Mouse (Mus musculus) hindbrain, embryonic 11.5 days (tissue): Measurements from ENCODE around the gene Gpc3. TPM values are rescaled to one million over a fixed set of nuclear protein-coding genes. Genes with fewer than 3 reads are reported as not detected.
"Not testable (repeated sequence)": the region's sequence is repeated elsewhere in the genome, so short reads cannot be mapped to it uniquely, and the experiment has no call there.

ENCODE experiments used
- ATAC-seq: fragments of 200-750 bp; cut with Nextera tagmentation; 2 replicates; pipeline ENCODE4 v1.8.0; 2017; ENCODE audit warnings: mild to moderate bottlenecking, moderate TSS enrichment, moderate library complexity; ENCODE audit not compliant: low FRiP score
- DNase-seq: peaks from one replicate; pipeline ENCODE4 v3.0.0-alpha.2; 2015; ENCODE audit warnings: low spot score
- H3K27ac ChIP-seq: fragments of 300-500 bp; sonication (generic); 2 replicates; pipeline ENCODE4 v1.5.1; 2014; ENCODE audit warnings: mild to moderate bottlenecking, low read depth, low read length
- H3K27me3 ChIP-seq: fragments of 300-500 bp; sonication (generic); 2 replicates; pipeline ENCODE4 v1.6.1; 2014; ENCODE audit warnings: mild to moderate bottlenecking, low read length, moderate library complexity, mixed read lengths; ENCODE audit not compliant: control insufficient read depth, insufficient read depth
- H3K36me3 ChIP-seq: fragments of 300-500 bp; sonication (generic); 2 replicates; pipeline ENCODE4 v1.6.1; 2014; ENCODE audit warnings: mild to moderate bottlenecking, low read length, moderate library complexity, mixed read lengths; ENCODE audit not compliant: control insufficient read depth, insufficient read depth
- H3K4me1 ChIP-seq: fragments of 300-500 bp; sonication (generic); replicated peaks from 2 replicates; pipeline ENCODE4 v1.6.1; 2014; ENCODE audit warnings: low read length, mixed read lengths; ENCODE audit not compliant: control insufficient read depth, insufficient read depth
- H3K4me2 ChIP-seq: fragments of 300-500 bp; sonication (generic); replicated peaks from 2 replicates; pipeline ENCODE4 v1.6.1; 2014; ENCODE audit warnings: mild to moderate bottlenecking, low read depth, low read length
- H3K4me3 ChIP-seq: fragments of 300-500 bp; sonication (generic); 2 replicates; pipeline ENCODE4 v1.5.1; 2014; ENCODE audit warnings: low read depth, low read length
- H3K9ac ChIP-seq: fragments of 300-500 bp; sonication (generic); 2 replicates; pipeline ENCODE4 v1.6.1; 2014; ENCODE audit warnings: low read depth, low read length
- H3K9me3 ChIP-seq: fragments of 300-500 bp; sonication (generic); 2 replicates; pipeline ENCODE4 v1.6.1; 2016; ENCODE audit warnings: low read length; ENCODE audit not compliant: control insufficient read depth
- WGBS: fragments of 180-500 bp; shearing (Covaris S2); extraction: QIAGEN DNeasy Blood & Tissue Kit; methylation state at CpG from one replicate; pipeline ENCODE4 v1.1.7; 2014; 5-methylcytosine and 5-hydroxymethylcytosine counted together
- polyA plus RNA-seq: library from polyadenylated mRNA; unstranded; fragments of >200 nt; fragmentation: Nextera tagmentation; extraction: Ambion mirVana; gene quantifications from 2 replicates; pipeline ENCODE4 v1.2.1, GENCODE M21; 2014

Gene Gpc3
- polyA plus RNA-seq, 1 experiment from 2014 or later = 338 TPM

GRCm38 (mm10) chrX:52366826-52367225 is 246.9 kb downstream of the Gpc3 start:
- Histone ChIP-seq H3K36me3 (no peaks in the 10 kb centered on the region), H3K27me3 (no peaks in the 10 kb centered on the region), H3K27ac (no peak overlapping the region), H3K9me3 (no peaks in the 10 kb centered on the region), H3K4me1 (no peaks in the 10 kb centered on the region), H3K4me2 (no peak overlapping the region), H3K9ac (no peak overlapping the region), H3K4me3 (no peak overlapping the region)
- DNase-seq = no peak
- no peak for ATAC-seq
- 77% methylated on average over 5 of the region's 5 CpGs for WGBS

GRCm38 (mm10) chrX:52365790-52366189 is 248.0 kb downstream of the Gpc3 start:
- Histone ChIP-seq H3K4me2 (no peak overlapping the region), H3K9me3 (no peaks in the 10 kb centered on the region), H3K27me3 (no peaks in the 10 kb centered on the region), H3K4me3 (no peak overlapping the region), H3K27ac (no peak overlapping the region), H3K4me1 (no peaks in the 10 kb centered on the region), H3K9ac (no peak overlapping the region), H3K36me3 (no peaks in the 10 kb centered on the region)
- no peak for DNase-seq
- WGBS = 78% methylated on average over 10 of the region's 10 CpGs
- ATAC-seq = no peak

GRCm38 (mm10) chrX:52362241-52363011 is 251.3 kb downstream of the Gpc3 start:
- no peak for DNase-seq
- H3K9ac ChIP-seq = no peak overlapping the region
- no peak for ATAC-seq
- no peak overlapping the region for H3K4me2 ChIP-seq
- no peak overlapping the region for H3K27ac ChIP-seq
- H3K36me3 ChIP-seq = no peaks in the 10 kb centered on the region
- no peak overlapping the region for H3K4me3 ChIP-seq
- no peaks in the 10 kb centered on the region for H3K9me3 ChIP-seq
- no peaks in the 10 kb centered on the region for H3K4me1 ChIP-seq
- WGBS = 88% methylated on average over 4 of the region's 4 CpGs
- no peaks in the 10 kb centered on the region for H3K27me3 ChIP-seq

- H3K4me2 ChIP-seq = no peak overlapping the region
- no peak overlapping the region for H3K4me3 ChIP-seq
- ATAC-seq = no peak
- no peaks in the 10 kb centered on the region for H3K36me3 ChIP-seq
- no peak for DNase-seq
- H3K9ac ChIP-seq = no peak overlapping the region
- no peaks in the 10 kb centered on the region for H3K9me3 ChIP-seq
- no peaks in the 10 kb centered on the region for H3K27me3 ChIP-seq
- no peaks in the 10 kb centered on the region for H3K4me1 ChIP-seq
- no peak overlapping the region for H3K27ac ChIP-seq
- 76% methylated on average over 4 of the region's 4 CpGs for WGBS
These were observed 260.8 kb downstream of the Gpc3 start for GRCm38 (mm10) chrX:52352981-52353380.

- H3K4me1 ChIP-seq, H3K4me2 ChIP-seq, H3K27ac ChIP-seq, H3K9ac ChIP-seq, H3K9me3 ChIP-seq, H3K36me3 ChIP-seq, DNase-seq, ATAC-seq, H3K27me3 ChIP-seq, H3K4me3 ChIP-seq: not testable (repeated sequence)
- 71% methylated on average over 5 of the region's 5 CpGs for WGBS
These were observed 263.1 kb downstream of the Gpc3 start for GRCm38 (mm10) chrX:52350631-52351030.

GRCm38 (mm10) chrX:52348773-52349172 is 265.0 kb downstream of the Gpc3 start:
- Histone ChIP-seq H3K36me3 (no peaks in the 10 kb centered on the region), H3K4me3 (no peak overlapping the region), H3K4me1 (no peaks in the 10 kb centered on the region), H3K27ac (no peak overlapping the region), H3K4me2 (no peak overlapping the region), H3K9ac (no peak overlapping the region), H3K27me3 (no peaks in the 10 kb centered on the region), H3K9me3 (no peaks in the 10 kb centered on the region)
- DNase-seq (peak; percentile 41), ATAC-seq (0 out of 2 replicates have a peak, but pooled peaks have one; percentile 19)
- WGBS = 30% methylated on average over 6 of the region's 6 CpGs

GRCm38 (mm10) chrX:52344018-52344417 is 269.7 kb downstream of the Gpc3 start:
- H3K27ac ChIP-seq = no peak overlapping the region
- no peaks in the 10 kb centered on the region for H3K27me3 ChIP-seq
- H3K9ac ChIP-seq = no peak overlapping the region
- 72% methylated on average over 3 of the region's 3 CpGs for WGBS
- ATAC-seq = no peak
- no peak overlapping the region for H3K4me2 ChIP-seq
- H3K4me3 ChIP-seq = no peak overlapping the region
- no peak for DNase-seq
- H3K4me1 ChIP-seq = no peaks in the 10 kb centered on the region
- H3K9me3 ChIP-seq = no peaks in the 10 kb centered on the region
- H3K36me3 ChIP-seq = no peaks in the 10 kb centered on the region

- Histone ChIP-seq H3K9me3 (no peaks in the 10 kb centered on the region), H3K36me3 (no peaks in the 10 kb centered on the region), H3K4me1 (no peaks in the 10 kb centered on the region), H3K4me3 (no peak overlapping the region), H3K4me2 (no peak overlapping the region), H3K27ac (no peak overlapping the region), H3K27me3 (no peaks in the 10 kb centered on the region), H3K9ac (no peak overlapping the region)
- ATAC-seq = no peak
- no peak for DNase-seq
- 46% methylated on average over 3 of the region's 3 CpGs for WGBS
These were observed 273.5 kb downstream of the Gpc3 start for GRCm38 (mm10) chrX:52340251-52340650.

GRCm38 (mm10) chrX:52321791-52322190 is 292.0 kb downstream of the Gpc3 start:
- DNase-seq = no peak
- Histone ChIP-seq H3K4me2 (no peak overlapping the region), H3K27me3 (no peaks in the 10 kb centered on the region), H3K27ac (no peak overlapping the region), H3K4me1 (no peaks in the 10 kb centered on the region), H3K9me3 (no peaks in the 10 kb centered on the region), H3K4me3 (no peak overlapping the region), H3K9ac (no peak overlapping the region), H3K36me3 (no peaks in the 10 kb centered on the region)
- 87% methylated on average over 4 of the region's 4 CpGs for WGBS
- no peak for ATAC-seq
